Mouse (Mus musculus) left cerebral cortex, postnatal 25 days (tissue): Measurements from ENCODE around the gene Ap3d1. TPM values are rescaled to one million over a fixed set of nuclear protein-coding genes. Genes with fewer than 3 reads are reported as not detected.

Experiments
- DNase-seq, 2 experiments: peaks; one replicate each; pipeline ENCODE4 v3.0.0; 2022; ENCODE audit warnings: low spot score in 2 of 2, mixed read lengths in 1 of 2
- intact Hi-C: fragments of 180-260 bp; cut with DNase I; formaldehyde crosslinking; loops from one replicate; pipeline ENCODE4 v1.15.1; 2025
- total RNA-seq, 2 experiments: library from RNA; stranded (reverse); gene quantifications; 2 replicates each; pipeline ENCODE4 v1.2.3; 2021

The Ap3d1 gene
- total RNA-seq, result 100 to 1,000 TPM; 142 to 145 TPM

DNA sequence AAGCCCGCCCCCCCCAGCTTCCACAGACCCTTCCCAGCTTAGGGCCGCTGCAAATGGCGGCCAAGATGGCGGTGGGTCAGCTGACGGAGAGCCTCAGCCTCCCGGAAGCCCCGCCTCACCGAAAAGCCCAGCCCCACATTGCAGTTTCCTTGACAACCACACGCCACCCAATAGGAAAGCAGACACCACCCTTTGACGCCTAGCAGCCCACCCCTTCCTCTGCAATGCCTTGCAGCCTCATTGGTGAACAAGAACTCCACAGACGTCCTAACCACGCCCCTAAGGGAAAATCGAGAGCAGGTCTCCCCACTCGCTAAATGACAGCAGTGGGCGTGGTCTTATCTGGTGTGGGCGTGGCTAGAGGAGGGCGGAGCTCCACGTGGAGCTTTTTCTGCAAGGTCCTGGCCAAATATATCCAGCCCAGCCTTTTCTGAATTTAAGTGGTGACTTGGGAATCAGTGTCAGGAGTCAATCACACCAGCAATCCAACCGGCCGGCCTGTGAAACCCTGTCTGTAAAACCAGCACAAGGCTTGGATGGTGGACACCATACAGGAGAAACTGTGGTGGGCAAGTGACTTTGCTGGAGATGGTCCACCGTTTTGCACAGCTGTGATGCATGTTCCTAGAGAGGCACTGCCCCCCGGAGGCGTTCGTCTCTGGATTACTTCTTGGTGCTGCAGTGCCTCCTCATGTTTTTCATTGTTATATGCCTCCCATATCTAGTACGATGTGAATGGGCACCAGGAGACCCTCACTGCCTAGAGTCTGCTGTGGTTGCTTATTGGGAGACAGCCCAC is at the start of gene Ap3d1:
Gene Ap3d1 (minus strand): TSS at position 85 of the 799 bp plus-strand sequence.
- peak; percentile 94 to 100 for DNase-seq
- intact Hi-C loops, result no loop called here

GRCm38 (mm10) chr10:80791476-80792174 is 49.6 kb upstream of the Ap3d1 start:
- intact Hi-C loops, result no loop called here
- peak in 1 of 2 experiments; percentile 69 for DNase-seq

GRCm38 (mm10) chr10:80790761-80791404 is 48.8 kb upstream of the Ap3d1 start:
- DNase-seq, result no peak
- intact Hi-C loops, result no loop called here

- DNase-seq, result no peak
- intact Hi-C loops, result no loop called here
Observed at GRCm38 (mm10) chr10:80787517-80787916, 45.5 kb upstream of the Ap3d1 start.

DNA sequence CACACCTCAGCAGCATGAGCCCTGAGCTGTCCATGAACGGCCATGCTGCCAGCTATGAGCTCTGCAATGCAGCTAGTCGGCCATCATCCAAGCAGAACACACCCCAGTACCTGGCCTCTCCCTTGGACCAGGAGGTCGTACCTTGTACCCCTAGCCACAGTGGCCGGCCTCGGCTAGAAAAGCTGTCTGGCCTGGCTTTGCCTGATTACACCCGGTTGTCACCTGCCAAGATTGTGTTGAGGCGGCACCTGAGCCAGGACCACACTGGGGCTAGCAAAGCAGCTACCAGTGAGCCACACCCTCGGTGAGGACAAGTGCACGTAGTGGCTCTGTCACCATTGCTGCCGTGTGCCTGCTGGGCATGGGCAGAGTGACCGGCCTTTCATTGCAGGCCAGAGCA is 43.9 kb upstream of the Ap3d1 start:
- intact Hi-C loops, result loop anchor here (1.0 kb wide), 1 partner anchor 9 kb away; no protein-coding TSS in a partner anchor
- no peak for DNase-seq

DNA sequence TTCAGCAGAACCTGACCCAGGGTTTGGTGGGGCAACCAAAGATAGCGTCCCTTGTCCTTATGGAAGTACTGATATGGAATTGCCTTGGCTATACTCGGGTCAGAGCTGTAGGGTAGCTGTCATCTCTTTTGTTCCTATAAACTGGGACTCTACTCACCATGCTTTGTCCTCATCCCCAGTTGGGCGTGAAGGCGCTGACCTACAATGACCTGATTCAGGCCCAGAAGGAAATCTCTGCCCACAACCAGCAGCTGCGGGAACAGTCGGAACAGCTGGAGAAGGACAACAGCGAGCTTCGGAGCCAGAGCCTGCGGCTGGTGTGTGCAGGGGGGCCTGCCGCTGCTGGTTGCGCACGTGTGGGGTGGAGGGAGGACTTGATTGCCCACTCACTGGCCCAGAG is 42.8 kb upstream of the Ap3d1 start:
- DNase-seq, result no peak
- intact Hi-C loops, result no loop called here

GRCm38 (mm10) chr10:80784302-80784701 is 42.2 kb upstream of the Ap3d1 start:
- intact Hi-C loops, result no loop called here
- peak in 1 of 2 experiments; percentile 65 for DNase-seq

GRCm38 (mm10) chr10:80779565-80779964 is 37.5 kb upstream of the Ap3d1 start:
- no peak for DNase-seq
- intact Hi-C loops, result no loop called here

DNA sequence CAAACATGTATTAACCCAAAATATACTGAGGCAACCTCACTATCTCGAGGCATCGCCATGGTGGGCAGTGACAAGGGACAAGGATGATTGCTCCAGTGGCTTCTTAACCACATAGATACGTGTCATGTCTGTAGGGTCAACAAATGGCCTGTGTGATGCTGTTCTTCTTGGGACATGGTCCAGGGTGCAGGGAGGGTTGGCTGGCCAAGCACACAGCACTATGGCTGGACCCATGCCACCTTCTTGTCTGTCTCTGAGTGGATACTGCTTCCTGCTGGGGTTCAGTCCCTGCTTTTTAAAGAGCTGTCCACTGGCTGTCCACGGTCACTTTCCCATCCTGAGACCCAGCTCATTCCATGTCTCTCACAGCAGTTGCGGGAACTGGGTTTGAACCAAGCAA is 35.1 kb upstream of the Ap3d1 start:
- intact Hi-C loops, result loop anchor here (1.0 kb wide), 1 partner anchor 9 kb away; no protein-coding TSS in a partner anchor
- DNase-seq, result no peak

DNA sequence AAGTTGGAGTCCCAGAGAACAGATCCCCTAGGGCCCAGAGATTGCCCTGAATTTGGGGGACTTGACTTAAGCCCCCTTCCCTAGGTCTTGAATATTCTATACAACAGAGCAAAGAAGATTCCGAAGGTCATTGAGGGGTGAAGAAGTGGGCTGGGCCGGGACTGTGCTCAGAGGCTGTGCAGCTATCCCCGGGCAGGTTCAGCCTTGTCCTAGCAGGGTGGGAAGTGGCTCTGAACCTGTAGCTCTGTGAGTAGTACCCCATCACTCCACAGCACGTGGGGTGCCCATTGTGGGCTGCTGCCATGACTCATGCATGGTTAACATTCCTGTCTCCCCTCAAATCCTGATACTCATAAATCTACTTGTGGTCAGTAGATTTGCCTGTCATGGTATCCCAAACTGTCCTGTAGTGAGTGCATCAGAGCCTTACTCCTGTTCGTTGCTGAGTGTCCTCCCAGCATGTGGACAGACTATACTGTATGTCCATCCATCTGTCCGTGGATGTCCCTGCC is 34.4 kb upstream of the Ap3d1 start:
- DNase-seq, result no peak
- intact Hi-C loops, result no loop called here

DNA sequence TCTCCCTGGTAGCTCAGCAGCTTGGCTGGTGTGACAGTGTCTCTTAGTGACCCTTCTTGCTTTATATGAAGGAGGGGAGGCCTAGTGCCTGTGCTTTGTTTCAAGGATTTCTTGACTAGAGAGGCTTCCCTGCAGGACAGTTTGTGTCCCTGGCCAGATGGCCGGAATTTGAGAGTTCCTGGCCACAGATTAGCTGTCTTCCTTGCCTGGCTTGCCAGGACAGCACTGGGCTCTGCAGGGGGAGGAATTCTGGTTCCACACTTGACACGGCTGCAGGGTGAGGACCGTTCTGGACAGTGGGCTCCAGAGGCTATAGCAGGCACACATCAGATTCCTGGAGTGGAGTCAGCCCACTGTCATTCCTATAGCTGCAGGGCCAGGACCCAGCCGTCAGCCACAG is 33.7 kb upstream of the Ap3d1 start:
- intact Hi-C loops, result no loop called here
- no peak for DNase-seq

DNA sequence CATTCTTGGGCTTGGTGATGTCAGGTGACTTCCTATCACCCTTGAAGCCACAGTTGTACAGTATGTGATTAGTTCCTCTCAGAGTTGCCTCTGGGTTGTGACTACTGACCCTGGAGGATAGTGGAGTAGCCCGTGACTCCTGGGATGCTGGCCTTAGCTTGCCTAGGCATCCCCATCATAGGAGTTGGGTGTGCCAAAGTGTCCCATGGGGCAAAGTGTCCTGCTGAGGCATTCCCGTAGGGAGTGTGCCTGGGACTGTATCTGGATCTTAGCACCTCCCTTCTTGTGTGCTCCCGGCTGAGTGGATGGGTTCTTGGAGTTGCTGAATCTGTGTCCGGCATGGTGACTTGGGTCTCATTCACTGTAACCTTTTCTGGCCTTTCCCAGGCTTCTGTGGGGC is 32.9 kb upstream of the Ap3d1 start:
- intact Hi-C loops, result loop anchor here (1.0 kb wide), 1 partner anchor 28 kb away; no protein-coding TSS in a partner anchor
- DNase-seq, result no peak

DNA sequence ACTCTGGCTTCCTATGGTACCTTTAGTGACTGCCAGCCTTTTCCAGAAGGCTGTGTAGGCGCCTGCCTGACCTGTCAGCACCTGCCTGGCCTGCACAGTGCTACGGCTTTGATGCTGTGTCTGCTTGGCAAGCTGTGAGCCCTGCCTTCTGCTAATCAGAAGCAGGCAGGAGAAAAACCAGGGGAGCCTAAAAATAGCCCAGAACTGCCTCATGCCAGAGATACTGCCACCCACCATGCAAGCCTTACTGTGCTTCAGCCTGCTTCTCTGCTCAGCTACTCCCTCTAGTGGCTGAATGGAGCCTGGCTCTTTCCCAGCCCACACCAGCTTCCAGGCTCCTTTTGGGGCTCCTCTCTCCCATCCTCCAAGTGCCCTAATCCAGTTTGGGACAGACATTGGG is 32.5 kb upstream of the Ap3d1 start:
- peak; percentile 88 to 97 for DNase-seq
- intact Hi-C loops, result loop anchor here (1.0 kb wide), 1 partner anchor 27 kb away; no protein-coding TSS in a partner anchor

GRCm38 (mm10) chr10:80773816-80774215 is 31.8 kb upstream of the Ap3d1 start:
- no peak for DNase-seq
- intact Hi-C loops, result loop anchor here (1.0 kb wide), 1 partner anchor 27 kb away; no protein-coding TSS in a partner anchor

GRCm38 (mm10) chr10:80768365-80768764 is 26.3 kb upstream of the Ap3d1 start:
- intact Hi-C loops, result no loop called here
- no peak for DNase-seq

DNA sequence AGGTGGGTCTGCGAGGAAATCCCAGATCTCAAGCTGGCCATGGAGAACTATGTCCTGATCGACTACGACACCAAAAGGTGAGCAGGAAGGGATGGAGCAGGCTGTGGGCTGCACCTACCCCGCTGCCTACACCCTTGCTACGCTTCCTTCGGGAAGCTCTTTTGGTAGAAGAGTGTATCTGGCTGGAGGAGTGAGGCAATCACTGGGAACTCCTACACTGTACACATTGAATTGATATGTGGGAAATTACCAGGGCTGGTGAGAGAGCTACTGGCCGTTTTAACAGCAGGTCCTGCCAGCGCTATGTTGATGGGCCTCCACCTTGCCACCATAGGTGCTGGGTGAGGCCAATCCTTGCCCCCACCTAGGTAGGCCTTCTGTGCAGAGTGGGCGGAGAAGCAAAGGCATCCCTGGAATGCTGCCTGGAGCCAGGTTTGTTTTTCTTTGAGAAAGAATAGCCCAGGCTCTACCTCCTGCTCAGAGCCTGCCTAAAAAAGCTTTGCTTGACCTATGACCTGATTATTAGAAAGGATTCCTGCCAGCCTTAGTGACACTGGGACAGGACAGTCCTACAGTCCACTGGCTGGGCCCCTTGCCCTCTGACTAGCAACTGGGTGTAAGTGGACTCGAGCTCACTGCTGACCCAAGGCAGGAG is 24.2 kb upstream of the Ap3d1 start:
- intact Hi-C loops, result no loop called here
- DNase-seq, result no peak

DNA sequence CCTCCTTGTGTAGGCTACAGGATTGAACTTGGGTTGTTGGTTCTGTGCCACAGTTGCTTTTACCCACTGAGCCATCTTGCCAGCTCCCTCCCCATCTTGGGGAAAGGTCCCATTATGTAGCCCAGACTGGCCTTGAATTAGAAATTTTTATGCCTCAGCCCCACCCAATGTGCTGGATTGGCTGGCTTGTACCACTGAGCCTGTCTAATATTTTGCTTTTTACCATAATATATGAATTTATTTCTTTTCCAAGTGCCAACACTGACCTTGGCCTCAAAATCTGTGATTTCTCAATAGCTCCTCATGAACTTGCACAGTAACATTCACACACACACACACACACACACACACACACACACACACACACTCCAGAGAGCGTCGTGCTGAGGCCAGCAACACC is 23.7 kb upstream of the Ap3d1 start:
- DNase-seq, result no peak
- intact Hi-C loops, result no loop called here

GRCm38 (mm10) chr10:80763502-80763901 is 21.4 kb upstream of the Ap3d1 start:
- intact Hi-C loops, result no loop called here
- DNase-seq, result no peak

DNA sequence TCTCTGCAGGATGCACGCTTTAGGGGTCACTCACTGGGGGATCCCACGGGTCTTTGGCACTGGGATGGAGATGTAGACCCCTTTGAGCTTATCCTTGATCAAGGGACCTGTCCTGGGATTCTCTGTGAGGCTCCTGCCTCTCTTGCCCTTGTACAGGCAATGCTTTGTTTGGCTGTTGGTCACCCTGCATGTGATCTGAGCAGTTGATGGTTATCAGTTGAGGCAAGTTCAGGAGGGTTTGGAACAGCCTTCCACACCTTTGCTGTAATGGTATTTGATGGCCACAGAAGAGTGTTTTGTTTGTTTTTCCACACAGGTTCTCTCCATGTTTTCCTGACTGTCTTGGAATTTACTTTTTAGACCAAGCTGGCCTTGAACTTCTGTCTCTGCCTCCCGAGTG is 19.8 kb upstream of the Ap3d1 start:
- DNase-seq, result no peak
- intact Hi-C loops, result no loop called here
